8 mouse cellular contexts compared by ENCODE assay signal in genomic region chr6:144901825-144902224, GRCm38 (mm10).
DNase-seq lines count a peak whose midpoint lies in the region; ATAC-seq and TF ChIP-seq lines count a peak whose summit lies in the region.
"Had no signal": no experiment of that assay in that cellular context is flagged by ENCODE, and none has a peak within 500 bp of the region (broad histone marks: within the 10 kb centered on the region; RNA-seq: fewer than 3 reads in every experiment).

No protein-coding gene starts in this region.

- peak in 1 of 2 experiments; percentile 56; a peak in 2 of 4 replicates for TF ChIP-seq EP300 in MEL (IDR thresholded peaks at IDR 0.05; ENCODE audit: low read depth in 1 of 2, low read length in 2 of 2)
- no peak for TF ChIP-seq EP300 in stomach, postnatal 0 days (optimal IDR thresholded peaks at IDR 0.05)

- H3K4me1 ChIP-seq in MEL (ENCODE audit: control insufficient read depth in 1 of 2, insufficient read depth in 2 of 2, low read length in 2 of 2) = peaks cover 2 to 14% of the 10 kb centered on the region in 2 experiments; a peak in 2 of 4 replicates
- H3K4me1 ChIP-seq in stomach, postnatal 0 days (replicated peaks; ENCODE audit: control insufficient read depth, insufficient read depth) = no peaks in the 10 kb centered on the region
- no peaks in the 10 kb centered on the region for H3K4me1 ChIP-seq in hindbrain, embryonic 16.5 days (ENCODE audit: control insufficient read depth, insufficient read depth, low read depth, low read length)

- WGBS in macrophage (ENCODE audit: missing documents) = 15% methylated on average over 9 of the region's 9 CpGs
- 48% methylated on average over 9 of the region's 9 CpGs for WGBS in stomach, postnatal 0 days
- WGBS in hindbrain, embryonic 16.5 days = 72% methylated on average over 9 of the region's 9 CpGs

- no peak for TF ChIP-seq POLR2A in MEL (IDR thresholded peaks at IDR 0.05; ENCODE audit: control insufficient read depth in 1 of 2, insufficient read depth in 1 of 2, low read depth in 1 of 2, low read length in 2 of 2, poor library complexity in 1 of 2)

- TF ChIP-seq CTCF in MEL (IDR thresholded peaks at IDR 0.05 in 2 of 3, conservative IDR thresholded peaks at IDR 0.05 in 1 of 3; ENCODE audit: control insufficient read depth in 1 of 3, insufficient read depth in 1 of 3, low read depth in 2 of 3, low read length in 3 of 3, poor library complexity in 1 of 3, severe bottlenecking in 1 of 3) = no peak
- TF ChIP-seq CTCF in stomach, postnatal 0 days (IDR thresholded peaks at IDR 0.05; ENCODE audit: low read depth) = no peak

- H3K9me3 ChIP-seq in MEL (replicated peaks; ENCODE audit: insufficient read depth, low read length) = no peaks in the 10 kb centered on the region
- no peaks in the 10 kb centered on the region for H3K9me3 ChIP-seq in stomach, postnatal 0 days (ENCODE audit: control insufficient read depth, low read length)
- no peaks in the 10 kb centered on the region for H3K9me3 ChIP-seq in hindbrain, embryonic 16.5 days (ENCODE audit: control insufficient read depth, low read length)
- H3K9me3 ChIP-seq: hindbrain, embryonic 15.5 days had no signal

- H3K36me3 ChIP-seq in MEL (ENCODE audit: control insufficient read depth in 1 of 2, insufficient read depth in 2 of 2, low read length in 2 of 2) (peaks cover 0 to 13% of the 10 kb centered on the region in 2 experiments; a peak in 2 of 4 replicates), macrophage (ENCODE audit: inconsistent target) (no peaks in the 10 kb centered on the region)
- no peaks in the 10 kb centered on the region for H3K36me3 ChIP-seq in stomach, postnatal 0 days (ENCODE audit: control insufficient read depth, insufficient read depth, low read length)
- H3K36me3 ChIP-seq in hindbrain, embryonic 16.5 days (ENCODE audit: control insufficient read depth, insufficient read depth, low read length) = no peaks in the 10 kb centered on the region
- H3K36me3 ChIP-seq: hindbrain, embryonic 15.5 days had no signal

- H3K27ac ChIP-seq in MEL (ENCODE audit: control insufficient read depth, low read depth, low read length) (peak overlapping the region; percentile 82), macrophage (peak overlapping the region; percentile 55)
- no peak overlapping the region for H3K27ac ChIP-seq in stomach, postnatal 0 days (replicated peaks)
- no peak overlapping the region for H3K27ac ChIP-seq in hindbrain, embryonic 16.5 days (ENCODE audit: low read depth, low read length)
- H3K27ac ChIP-seq: hindbrain, embryonic 15.5 days had no signal

- H3K27me3 ChIP-seq in MEL (ENCODE audit: control insufficient read depth in 1 of 2, insufficient read depth in 2 of 2, low read length in 2 of 2) = no peaks in the 10 kb centered on the region
- no peaks in the 10 kb centered on the region for H3K27me3 ChIP-seq in stomach, postnatal 0 days (ENCODE audit: control insufficient read depth, insufficient read depth, low read length)
- H3K27me3 ChIP-seq in hindbrain, embryonic 16.5 days (replicated peaks; ENCODE audit: control insufficient read depth, insufficient read depth, low read length) = no peaks in the 10 kb centered on the region
- H3K27me3 ChIP-seq: hindbrain, embryonic 15.5 days had no signal

- no peak for TF ChIP-seq RAD21 in MEL (IDR thresholded peaks at IDR 0.05; ENCODE audit: low read depth, low read length)

- peak; percentile 88 for ATAC-seq in erythroblast, adult 5-6 weeks (replicated peaks; ENCODE audit: low FRiP score, poor library complexity, severe bottlenecking)
- peak; percentile 61; the same call in 1 of the 2 replicates for ATAC-seq in stomach, postnatal 0 days (ENCODE audit: low FRiP score, low TSS enrichment)
- no peak for ATAC-seq in hindbrain, embryonic 16.5 days

- H3K79me2 ChIP-seq in MEL (ENCODE audit: control insufficient read depth, insufficient read depth, low read length, poor library complexity) (no peaks in the 10 kb centered on the region), macrophage (ENCODE audit: inconsistent target) (no peaks in the 10 kb centered on the region)

- H3K9ac ChIP-seq in MEL (ENCODE audit: control insufficient read depth, low read depth, low read length, poor library complexity, severe bottlenecking) = peak overlapping the region; percentile 46
- no peak overlapping the region for H3K9ac ChIP-seq in stomach, postnatal 0 days (ENCODE audit: low read length)
- H3K9ac ChIP-seq in hindbrain, embryonic 16.5 days (ENCODE audit: low read depth, low read length) = no peak overlapping the region
- H3K9ac ChIP-seq: hindbrain, embryonic 15.5 days had no signal

- H3K4me3 ChIP-seq in MEL (ENCODE audit: control insufficient read depth in 1 of 2, insufficient read depth in 1 of 2, low read depth in 2 of 2, low read length in 2 of 2) (peak overlapping the region; percentile 29 to 86), macrophage (ENCODE audit: inconsistent target) (peak overlapping the region; percentile 3; the same call in 1 of the 2 replicates)
- H3K4me3 ChIP-seq in stomach, postnatal 0 days (ENCODE audit: low read depth, low read length) = no peak overlapping the region
- H3K4me3 ChIP-seq in hindbrain, embryonic 16.5 days (ENCODE audit: low read length) = no peak overlapping the region
- H3K4me3 ChIP-seq: hindbrain, embryonic 15.5 days had no signal

- H3K4me2 ChIP-seq in stomach, postnatal 0 days (replicated peaks; ENCODE audit: low read depth) = peak overlapping the region; percentile 17; the same call in 1 of the 2 replicates
- H3K4me2 ChIP-seq in hindbrain, embryonic 16.5 days (ENCODE audit: low read length) = no peak overlapping the region
- H3K4me2 ChIP-seq: hindbrain, embryonic 15.5 days had no signal

- DNase-seq in MEL (ENCODE audit: low read depth, low spot score) = peak; percentile 82
- DNase-seq in stomach, postnatal 0 days (ENCODE audit: low spot score) = peak; percentile 68
- DNase-seq in urinary bladder, postnatal 14 days (ENCODE audit: low spot score) = no peak
- no peak for DNase-seq in ovary, postnatal 10 days (ENCODE audit: low spot score)

TF ChIP-seq in MEL, 35 proteins besides CTCF, POLR2A, EP300 and RAD21:
- TF ChIP-seq MAFK (IDR thresholded peaks at IDR 0.05; ENCODE audit: borderline replicate concordance, low read depth, low read length) = no peak
- 0 out of 2 replicates have a peak, but pooled peaks have one; percentile 8 for TF ChIP-seq ETS1 (IDR thresholded peaks at IDR 0.05; ENCODE audit: low read depth, low read length)
- TF ChIP-seq RCOR1 (IDR thresholded peaks at IDR 0.05; ENCODE audit: low read depth, low read length) = 0 out of 2 replicates have a peak, but pooled peaks have one; percentile 15

Comparison
In these comparisons a context has a peak if more than half of its experiments do, and no peak if none do; other contexts are left out.
1. DNase-seq: peak in MEL (single experiment) and stomach, postnatal 0 days (single experiment); none in urinary bladder, postnatal 14 days (single experiment) and ovary, postnatal 10 days (single experiment).
2. H3K27ac ChIP-seq: peak in MEL (single experiment) and macrophage (single experiment); none in stomach, postnatal 0 days (single experiment) and hindbrain, embryonic 16.5 days (single experiment).
3. H3K4me3 ChIP-seq: peak in MEL (2 of 2) and macrophage (single experiment); none in stomach, postnatal 0 days (single experiment) and hindbrain, embryonic 16.5 days (single experiment).